Mouse (Mus musculus) T-cell, adult 2 months (primary cell): Measurements from ENCODE around the gene Cnnm1.

ENCODE experiments used
- DNase-seq: peaks from one replicate; pipeline ENCODE4 v3.0.0; 2022; ENCODE audit warnings: low spot score

Gene Cnnm1

GRCm38 (mm10) chr19:43511621-43512620 lies 71.7 kb downstream of the Cnnm1 start:
- no peak for DNase-seq

GRCm38 (mm10) chr19:43513874-43514273 lies 73.6 kb downstream of the Cnnm1 start:
- DNase-seq: no peak

- no peak for DNase-seq
Observed at GRCm38 (mm10) chr19:43515668-43516396, 75.6 kb downstream of the Cnnm1 start.

- DNase-seq: no peak
Observed at GRCm38 (mm10) chr19:43516397-43517035, 76.3 kb downstream of the Cnnm1 start.

GRCm38 (mm10) chr19:43517320-43517719 lies 77.1 kb downstream of the Cnnm1 start:
- DNase-seq: no peak

GRCm38 (mm10) chr19:43517808-43518207 lies 77.6 kb downstream of the Cnnm1 start:
- no peak for DNase-seq

- no peak for DNase-seq
Observed at GRCm38 (mm10) chr19:43518261-43518660, 78.0 kb downstream of the Cnnm1 start.

- DNase-seq: no peak
Observed at GRCm38 (mm10) chr19:43519226-43519625, 79.0 kb downstream of the Cnnm1 start.

GRCm38 (mm10) chr19:43520402-43520801 lies 80.2 kb downstream of the Cnnm1 start:
- DNase-seq: peak; percentile 19

GRCm38 (mm10) chr19:43521362-43521761 lies 81.1 kb downstream of the Cnnm1 start:
- DNase-seq: no peak

- no peak for DNase-seq
Observed at GRCm38 (mm10) chr19:43521996-43522395, 81.8 kb downstream of the Cnnm1 start.

GRCm38 (mm10) chr19:43523551-43523950 lies 83.3 kb downstream of the Cnnm1 start:
- peak; percentile 86 for DNase-seq

- peak; percentile 97 for DNase-seq
Observed at GRCm38 (mm10) chr19:43524187-43525103, 84.2 kb downstream of the Cnnm1 start, which contains the start of gene Got1. Gene Got1 (minus strand): TSS chr19:43524605.

- no peak for DNase-seq
Observed at GRCm38 (mm10) chr19:43525104-43525482, 84.9 kb downstream of the Cnnm1 start.

GRCm38 (mm10) chr19:43525566-43525965 lies 85.3 kb downstream of the Cnnm1 start:
- DNase-seq: no peak

GRCm38 (mm10) chr19:43526025-43526424 lies 85.8 kb downstream of the Cnnm1 start:
- no peak for DNase-seq

GRCm38 (mm10) chr19:43527131-43527530 lies 86.9 kb downstream of the Cnnm1 start:
- DNase-seq: no peak

GRCm38 (mm10) chr19:43528056-43528587 lies 87.9 kb downstream of the Cnnm1 start:
- DNase-seq: no peak

- peak; percentile 75 for DNase-seq
Observed at GRCm38 (mm10) chr19:43530197-43530770, 90.0 kb downstream of the Cnnm1 start.

- DNase-seq: peak; percentile 88
Observed at GRCm38 (mm10) chr19:43530921-43531320, 90.7 kb downstream of the Cnnm1 start.

- no peak for DNase-seq
Observed at GRCm38 (mm10) chr19:43535372-43535771, 95.1 kb downstream of the Cnnm1 start.
